Mouse (Mus musculus) layer of hippocampus, adult 18-20 months (tissue): Measurements from ENCODE around the gene Il13ra2. TPM values are rescaled to one million over a fixed set of nuclear protein-coding genes. Genes with fewer than 3 reads are reported as not detected.
"Not testable (repeated sequence)": the region's sequence is repeated elsewhere in the genome, so short reads cannot be mapped to it uniquely, and the experiment has no call there.

Experiments used
- DNase-seq, 2 experiments: peaks; one replicate each; pipeline ENCODE4 v3.0.0; 2022; ENCODE audit warnings: low spot score in 2 of 2
- long read RNA-seq: library from polyadenylated mRNA; stranded (forward); transcript quantifications from one replicate; pipeline ENCODE4 v2.0.0, GENCODE M21; 2021
- total RNA-seq, 2 experiments: library from RNA; stranded (reverse); gene quantifications; 2 replicates each; pipeline ENCODE4 v1.2.3; 2021

The Il13ra2 gene
- under 1 TPM; 0.20 to 0.42 TPM for total RNA-seq
- long read RNA-seq = 0 reads

DNA sequence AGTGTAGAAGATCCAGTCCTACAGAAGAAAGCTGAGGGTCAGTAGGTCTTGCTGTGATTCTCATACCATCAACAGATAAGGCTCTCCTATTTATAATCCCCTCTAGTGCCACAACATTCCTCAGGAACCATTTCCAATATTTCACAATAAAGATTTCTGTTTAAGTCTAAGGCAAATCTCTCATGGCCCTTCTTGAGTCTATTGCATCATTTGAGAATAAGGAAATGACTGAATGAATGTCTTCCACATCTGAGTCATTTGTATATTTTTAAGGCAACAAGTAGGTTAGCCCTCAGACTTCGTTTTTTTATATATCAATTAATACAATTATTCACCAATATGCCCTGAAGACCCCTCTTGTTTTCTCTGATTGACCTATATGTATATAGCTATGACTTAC lies at the start of gene Il13ra2:
TSS of gene Il13ra2 (minus strand) at position 64 of the 400 bp plus-strand sequence.
- no peak for DNase-seq

DNA sequence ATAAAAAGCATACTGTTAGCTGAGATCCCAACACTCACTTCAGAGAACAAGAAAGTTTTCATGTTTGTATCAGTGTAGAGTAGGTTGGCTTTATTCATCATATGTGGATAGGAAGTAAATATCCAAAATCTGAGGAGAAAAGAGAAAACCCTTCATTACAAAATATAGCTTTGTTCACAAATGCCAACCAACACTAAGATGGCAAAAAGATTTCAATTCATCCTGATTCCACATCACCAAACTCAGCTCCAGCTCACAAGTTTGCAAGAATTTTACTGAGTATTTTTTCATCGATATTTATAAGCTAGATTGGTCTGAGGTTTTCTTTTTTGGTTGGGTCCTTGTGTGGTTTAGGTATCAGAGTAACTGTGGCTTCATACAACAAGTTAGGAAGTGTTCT lies 24.6 kb upstream of the Il13ra2 start, which contains the start of gene Vmn1r239-ps:
TSS of gene Vmn1r239-ps (minus strand) at position 101 of the 400 bp plus-strand sequence.
- not testable (repeated sequence) for DNase-seq

GRCm38 (mm10) chrX:147443386-147443785 lies 14.4 kb upstream of the Il13ra2 start:
- DNase-seq = no peak

DNA sequence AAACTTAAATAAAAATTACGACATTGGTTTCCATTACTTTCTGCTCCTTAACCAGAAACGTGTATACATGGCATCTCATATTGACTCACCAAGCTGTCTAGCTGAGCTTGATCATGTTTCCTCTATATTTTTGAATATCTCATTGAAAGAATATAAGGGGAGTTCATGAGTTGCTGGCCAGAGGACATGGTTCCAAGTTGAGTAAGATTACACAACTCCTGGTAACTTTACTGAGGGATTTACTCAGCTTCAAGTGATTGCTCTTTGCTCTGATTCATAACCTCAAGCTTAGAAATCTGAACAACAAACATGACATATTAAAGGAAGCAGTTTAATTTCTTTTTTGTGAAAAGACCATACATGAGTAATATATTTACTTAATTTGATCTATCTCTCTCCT lies 6.4 kb upstream of the Il13ra2 start:
- DNase-seq = no peak

- DNase-seq = no peak
Observed at GRCm38 (mm10) chrX:147429753-147430152, 761 bp upstream of the Il13ra2 start.

DNA sequence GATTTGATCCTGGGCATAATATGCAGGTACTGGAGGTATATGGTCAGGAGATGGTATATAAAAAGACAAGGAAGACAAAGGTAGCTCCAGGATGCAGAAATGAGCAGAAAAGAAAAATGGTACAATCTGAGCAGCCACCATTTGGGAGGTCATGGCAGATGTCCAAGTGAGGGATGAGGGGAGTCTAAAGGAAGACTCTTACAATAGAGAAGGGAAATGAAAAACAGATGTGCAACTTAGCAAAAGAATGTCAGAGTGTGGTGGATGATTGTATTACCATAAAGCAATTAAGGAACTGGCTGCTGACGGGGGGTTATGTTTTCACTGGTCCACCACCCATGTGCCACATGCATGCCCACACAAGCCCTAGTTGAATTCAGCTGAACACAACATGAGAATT lies 35.5 kb downstream of the Il13ra2 start:
- no peak for DNase-seq

DNA sequence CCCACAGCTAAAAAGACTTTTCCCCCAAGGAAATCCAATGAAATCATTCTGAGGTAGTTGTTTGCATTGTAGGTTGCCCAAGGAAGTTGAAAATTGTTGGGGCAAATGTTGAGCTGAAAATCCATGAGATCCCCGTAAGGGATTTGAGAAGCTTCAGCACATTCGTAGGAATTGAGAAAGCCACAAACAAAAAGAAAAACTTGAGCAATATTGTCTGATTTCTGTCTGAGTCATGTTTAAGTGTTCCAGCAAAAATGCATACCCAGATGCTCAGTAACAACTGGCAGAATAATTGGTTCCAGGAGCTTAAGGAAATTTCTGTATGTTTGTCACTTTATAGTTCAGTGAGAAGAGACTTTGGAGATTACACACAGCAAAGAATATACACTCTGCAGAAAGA lies 79.8 kb downstream of the Il13ra2 start:
- DNase-seq = no peak

Other genes starting within 250 kb of the Il13ra2 start
- gene Vmn1r239-ps, start 24.5 kb upstream of the Il13ra2 start, total RNA-seq = not detected
- gene Lrch2, start 124.9 kb upstream of the Il13ra2 start, total RNA-seq = 10 to 100 TPM; 26.2 to 26.4 TPM